Mouse (Mus musculus) adrenal gland, adult 8-10 months (tissue): Measurements from ENCODE around the gene Gdi2. TPM values are rescaled to one million over a fixed set of nuclear protein-coding genes. Genes with fewer than 3 reads are reported as not detected.
"Not testable (repeated sequence)": the region's sequence is repeated elsewhere in the genome, so short reads cannot be mapped to it uniquely, and the experiment has no call there.

Source experiments
- DNase-seq: peaks from one replicate; pipeline ENCODE4 v3.0.0; 2022
- total RNA-seq, 4 experiments: library from RNA; stranded (reverse); gene quantifications; 2 replicates each; pipeline ENCODE4 v1.2.4; 2022

Gdi2 gene
- total RNA-seq, result 100 to 1,000 TPM; 325 to 380 (median 334) TPM

DNA sequence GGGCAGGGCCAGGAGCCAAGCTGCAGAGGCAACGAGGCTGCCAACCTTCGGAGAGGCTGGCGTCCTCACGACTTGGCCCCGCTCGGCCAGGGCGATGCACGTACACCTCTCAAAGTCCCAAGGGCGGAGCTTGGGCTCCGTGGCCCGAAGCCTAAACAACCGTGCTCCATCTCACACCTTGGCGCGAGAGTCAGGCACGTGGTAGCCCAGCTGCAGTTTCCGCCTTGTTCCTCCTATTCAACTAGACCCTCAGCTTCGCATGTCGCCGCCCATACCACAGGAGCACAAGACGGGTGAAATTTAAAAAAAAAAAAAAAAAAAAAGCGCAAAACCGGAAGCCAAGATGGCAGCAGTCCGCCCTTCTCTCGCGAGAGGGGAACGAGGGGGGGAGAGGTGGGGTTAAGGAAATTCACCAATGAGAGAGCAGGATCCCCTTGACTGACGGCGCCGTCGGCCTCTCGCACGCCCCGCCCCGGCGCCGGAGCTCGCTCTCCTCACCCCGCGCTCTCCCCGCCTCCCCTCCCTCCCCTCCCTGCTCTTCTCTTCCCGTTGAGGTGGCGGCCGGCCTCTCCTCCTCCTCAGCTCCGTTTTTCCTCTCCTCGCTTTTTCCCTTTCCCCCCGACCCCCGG, at the start of gene Gdi2:
TSS of gene Gdi2 (plus strand) at position 470 of the 629 bp plus-strand sequence.
- DNase-seq, result peak; percentile 92

DNA sequence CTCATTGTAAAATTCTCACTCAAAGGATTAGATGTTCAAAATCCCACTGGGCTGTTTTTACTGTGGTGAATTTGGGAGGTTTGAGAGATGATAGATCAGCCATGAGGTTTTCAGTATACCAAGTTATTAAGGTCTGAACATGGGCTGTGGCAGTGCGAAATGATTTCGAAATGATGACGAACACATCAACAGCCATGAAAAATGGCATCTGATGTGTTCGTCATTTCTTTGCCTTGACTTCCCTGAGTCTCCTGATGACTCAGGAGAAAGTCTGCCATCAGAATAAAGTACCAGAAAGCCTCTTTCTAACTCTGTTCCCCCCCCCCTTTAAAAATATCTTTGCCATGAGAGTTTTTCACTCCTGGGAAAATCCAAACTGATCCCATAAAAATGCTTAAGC, 42.3 kb upstream of the Gdi2 start:
- peak; percentile 11 for DNase-seq

DNA sequence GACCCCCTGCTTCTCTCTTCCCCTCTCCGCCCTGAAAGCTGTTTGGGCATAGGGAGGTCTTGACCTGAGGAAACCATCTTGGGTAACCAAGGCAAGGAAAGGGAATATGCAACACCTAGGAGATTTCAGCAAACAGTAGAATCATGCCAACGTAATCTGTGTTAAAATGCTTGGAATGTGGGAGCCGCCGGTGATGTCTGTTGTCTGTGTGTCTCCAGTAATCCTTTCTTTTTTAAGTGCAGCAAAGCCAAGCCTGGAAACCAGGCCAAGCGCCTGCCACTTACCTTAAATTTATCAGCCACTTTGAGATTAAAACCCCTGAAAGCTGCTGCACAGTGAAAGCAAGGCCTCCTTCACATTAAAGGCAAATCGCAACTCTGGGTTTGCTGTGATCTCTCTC, 36.8 kb upstream of the Gdi2 start:
- not testable (repeated sequence) for DNase-seq

DNA sequence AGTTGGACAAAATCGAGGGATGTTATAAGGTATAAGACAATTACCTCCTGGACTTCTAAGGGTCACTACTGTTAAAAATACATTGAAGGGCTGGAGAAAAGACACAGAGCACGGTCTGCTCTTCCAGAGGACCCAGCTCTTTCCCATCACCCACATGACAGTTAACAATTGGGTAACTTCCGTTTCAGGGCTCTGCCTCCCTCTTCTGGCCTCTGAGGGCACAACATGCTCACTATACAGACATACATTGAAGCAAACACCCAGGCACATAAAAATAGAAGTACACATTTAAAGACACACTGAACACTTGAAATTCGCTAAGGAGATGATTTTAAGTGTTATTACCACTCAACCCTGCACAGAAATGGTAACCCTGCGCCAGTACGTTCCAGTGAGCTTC, 22.5 kb upstream of the Gdi2 start:
- DNase-seq, result not testable (repeated sequence)

DNA sequence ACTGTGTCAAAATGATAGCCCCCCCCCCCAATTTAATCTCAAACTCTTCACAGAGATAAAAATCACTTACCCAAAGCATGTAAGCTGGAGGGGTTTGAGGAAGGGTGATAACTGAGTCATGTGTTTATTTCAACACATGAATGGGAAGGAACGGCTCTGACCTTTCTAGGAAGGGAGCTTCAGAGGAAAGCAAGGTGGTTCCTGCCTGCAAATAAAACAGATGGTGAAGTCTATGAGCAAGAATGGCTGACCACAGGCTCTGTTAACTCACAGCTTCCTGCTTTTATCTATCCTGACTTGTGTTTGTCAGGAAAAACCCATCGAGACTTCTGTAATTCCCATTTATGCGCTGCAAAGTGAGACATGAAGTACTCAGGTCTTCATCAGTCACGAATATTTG, 18.5 kb upstream of the Gdi2 start:
- not testable (repeated sequence) for DNase-seq

DNA sequence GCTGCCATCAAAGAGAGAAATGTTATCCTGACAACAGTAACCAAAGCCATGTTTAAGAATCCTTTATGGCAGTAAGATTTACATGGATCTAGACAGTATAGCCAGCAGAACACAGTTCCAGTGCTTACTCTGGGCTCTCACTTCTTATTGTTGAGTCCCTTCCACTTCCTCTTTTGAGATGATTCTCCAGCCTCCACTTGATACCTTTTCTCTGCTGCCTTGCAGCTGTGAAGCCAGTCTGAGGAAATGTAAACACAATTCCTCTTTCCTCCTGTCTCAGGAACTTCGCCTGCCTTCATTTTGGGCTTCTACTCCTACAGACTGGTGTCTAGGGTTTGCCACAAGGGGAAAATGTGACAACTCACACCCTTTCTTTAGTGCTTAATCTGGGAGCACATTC, 17.9 kb upstream of the Gdi2 start:
- not testable (repeated sequence) for DNase-seq

DNA sequence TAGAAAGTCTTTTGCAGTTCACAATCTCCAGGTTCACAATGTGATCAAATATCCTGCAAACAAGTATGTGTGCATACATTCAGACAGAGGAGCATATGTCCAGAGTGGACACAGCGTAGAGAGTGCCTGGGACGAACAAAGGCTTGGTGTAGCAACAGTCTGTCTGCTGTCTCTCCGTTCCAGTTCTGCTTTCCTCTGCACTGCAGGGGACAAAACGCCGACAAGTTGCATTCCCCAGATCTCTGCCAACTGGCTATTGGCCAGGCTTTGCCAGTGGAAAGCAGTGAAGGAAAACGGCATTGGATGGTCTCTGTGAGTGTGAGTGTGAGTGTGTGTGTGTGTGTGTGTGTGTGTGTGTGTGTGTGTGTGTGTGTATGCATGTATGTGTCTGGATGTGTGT, 14.4 kb upstream of the Gdi2 start:
- DNase-seq, result no peak

DNA sequence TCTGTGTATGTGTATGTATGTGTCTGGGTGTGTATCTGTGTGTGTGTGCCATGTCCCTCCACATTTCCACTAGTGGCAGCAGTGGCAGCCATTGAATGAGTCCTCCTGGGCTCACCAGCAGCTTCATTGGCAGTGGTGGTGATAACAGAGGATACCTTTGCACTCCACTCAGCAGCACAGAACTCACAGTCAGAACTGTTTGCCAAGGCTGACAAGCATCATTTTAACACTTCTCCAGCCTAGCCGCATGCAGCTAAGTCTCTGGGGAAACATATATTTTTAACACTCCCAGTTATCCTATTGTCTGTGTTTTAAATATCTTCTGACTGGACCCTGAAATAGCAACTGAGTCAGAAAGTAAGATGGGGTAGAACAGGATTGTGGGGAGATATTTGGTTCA, 13.9 kb upstream of the Gdi2 start:
- no peak for DNase-seq

DNA sequence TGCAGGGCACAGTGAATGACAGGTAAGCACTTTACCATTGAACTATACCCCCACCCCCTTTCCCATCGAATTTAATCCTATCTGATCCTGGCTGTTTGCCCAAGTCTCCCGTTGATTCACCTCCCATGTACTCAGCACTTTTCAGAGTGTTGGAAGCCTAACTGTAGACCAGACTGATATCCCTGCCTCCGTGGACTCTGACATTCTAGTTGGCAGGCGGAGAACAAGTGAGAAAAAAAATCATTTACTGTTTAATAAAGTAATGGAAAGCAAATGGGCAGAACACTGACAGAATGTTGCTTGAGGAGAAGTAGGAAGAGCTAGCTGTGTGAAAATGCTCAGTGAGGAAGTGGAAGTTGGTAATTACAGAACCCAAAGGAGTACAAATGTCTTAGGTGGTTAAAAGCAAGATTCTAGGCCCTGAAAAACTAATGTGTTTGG, 12.2 kb upstream of the Gdi2 start:
- DNase-seq, result no peak

DNA sequence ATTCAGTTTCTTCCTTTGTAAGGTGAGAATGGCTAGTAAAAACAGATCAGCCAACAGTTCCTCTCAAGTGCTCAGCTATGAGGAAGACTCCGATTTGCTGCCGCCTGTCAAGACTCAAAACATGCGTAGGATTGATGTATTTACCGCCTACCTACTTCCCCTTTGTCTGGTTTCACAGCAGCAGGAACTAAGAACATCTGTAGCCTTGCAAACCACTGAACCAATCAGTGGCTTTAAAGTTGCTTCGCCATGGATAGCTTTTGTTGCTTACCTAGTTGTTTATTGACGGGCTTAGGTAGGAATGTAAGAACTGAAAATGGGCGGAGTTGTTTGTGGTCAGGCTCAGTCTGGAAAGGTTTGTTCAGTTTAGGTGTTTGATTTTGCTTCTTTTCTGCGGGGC, 11.5 kb upstream of the Gdi2 start:
- no peak for DNase-seq

DNA sequence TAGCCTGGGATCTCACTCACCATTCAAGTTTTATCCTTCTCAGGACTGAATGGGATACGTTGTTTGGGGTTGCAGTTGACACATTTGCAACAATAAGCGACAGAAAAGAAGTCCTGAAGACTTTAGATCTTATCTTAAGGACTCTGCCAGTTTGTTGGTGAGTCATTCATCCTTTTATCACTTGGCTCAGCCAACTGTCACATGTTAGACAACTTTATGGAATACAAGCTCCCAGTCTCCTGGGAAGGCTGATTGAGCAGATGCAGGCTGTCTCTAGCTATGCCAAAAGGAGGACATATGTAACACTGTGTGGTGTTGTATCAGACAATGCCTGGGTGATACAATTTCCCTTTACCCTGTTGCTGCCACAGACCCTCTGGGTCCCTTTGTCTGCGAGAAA, 7.4 kb upstream of the Gdi2 start:
- DNase-seq, result no peak

DNA sequence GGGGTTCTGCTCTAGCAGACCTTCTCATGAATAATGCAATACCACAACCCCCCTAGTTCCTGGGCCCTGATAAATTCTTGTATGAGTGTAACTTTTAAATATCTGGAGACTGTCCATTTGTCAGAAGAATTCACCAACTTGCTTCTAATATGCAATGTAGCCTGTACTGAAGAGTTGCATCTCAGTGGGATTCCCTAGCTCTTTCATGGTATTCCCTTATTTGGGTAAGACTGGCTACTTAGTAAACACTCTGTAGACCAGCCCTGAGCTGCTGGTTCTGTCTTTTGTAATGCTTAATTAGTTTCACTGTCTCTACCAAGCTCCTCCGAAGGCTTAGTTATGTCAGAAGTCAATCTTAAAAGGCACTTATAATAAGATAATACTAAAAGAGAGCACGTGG, 6.7 kb upstream of the Gdi2 start:
- not testable (repeated sequence) for DNase-seq

DNA sequence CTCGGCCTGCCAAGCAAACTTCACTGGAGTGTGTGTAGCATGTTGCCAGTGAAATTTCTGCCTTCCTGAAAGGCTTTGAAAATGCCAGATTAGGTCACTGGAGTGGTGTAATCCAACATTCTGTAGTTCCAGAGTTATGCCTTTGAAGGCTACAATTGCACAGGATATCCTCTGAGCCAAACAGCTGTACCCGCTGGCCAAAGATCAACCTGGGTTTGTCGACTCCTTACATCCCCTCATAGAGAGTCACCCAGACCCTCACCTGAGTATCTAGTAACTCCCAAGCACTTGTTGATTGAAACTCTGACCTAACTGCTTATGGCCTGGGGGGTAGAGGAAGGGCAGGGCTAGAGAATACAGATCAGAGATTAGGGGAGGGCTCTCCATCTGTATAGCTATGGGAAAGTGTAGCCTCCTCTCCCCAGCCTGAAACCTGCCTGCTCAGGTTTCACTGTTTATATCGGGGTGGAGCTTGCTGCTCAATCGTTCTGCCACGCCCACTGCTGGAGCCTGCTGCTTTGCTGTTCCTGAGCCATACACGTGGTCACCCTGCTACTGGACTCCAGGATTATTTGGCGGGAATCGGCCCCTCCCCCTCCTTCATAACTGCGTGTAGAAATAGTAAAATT, 6.1 kb upstream of the Gdi2 start:
- DNase-seq, result no peak

DNA sequence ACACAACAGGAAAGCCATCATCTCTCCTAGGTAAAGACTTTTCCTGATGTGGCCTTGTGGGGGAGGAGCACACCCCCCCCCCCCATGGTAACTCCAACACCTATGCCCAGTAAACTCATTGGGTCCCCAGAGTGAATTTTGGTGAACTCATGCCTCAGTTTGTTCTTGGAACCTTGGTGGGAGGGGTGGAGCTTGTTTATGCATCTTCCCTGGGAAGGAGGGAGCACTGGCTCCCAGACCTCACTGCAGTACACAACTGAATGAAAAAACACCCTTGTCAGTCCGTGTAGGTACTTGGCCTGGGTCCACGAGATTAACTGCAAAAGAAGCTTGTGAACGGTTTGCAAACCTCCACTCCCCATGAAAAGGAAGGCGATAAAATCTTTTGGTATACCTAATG, 5.4 kb upstream of the Gdi2 start:
- no peak for DNase-seq

DNA sequence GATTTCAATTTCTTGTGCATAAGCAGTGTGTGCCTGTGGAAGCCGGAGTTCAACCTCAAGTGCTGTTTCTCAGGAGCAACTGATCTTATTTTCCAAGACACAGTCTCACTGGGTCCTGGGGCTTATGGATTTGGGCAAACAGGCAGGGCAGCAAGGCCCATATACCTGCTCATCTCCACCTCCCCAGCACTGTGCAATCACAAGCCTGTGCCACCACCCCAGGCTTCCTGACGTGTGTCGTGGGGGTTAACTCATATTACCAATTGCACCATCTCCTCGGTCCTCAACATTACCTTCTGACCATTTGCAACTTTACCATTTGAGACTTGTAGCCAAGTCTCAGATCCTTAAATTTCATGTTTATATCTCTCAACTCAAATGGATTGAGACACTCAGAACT, 3.7 kb upstream of the Gdi2 start:
- no peak for DNase-seq

DNA sequence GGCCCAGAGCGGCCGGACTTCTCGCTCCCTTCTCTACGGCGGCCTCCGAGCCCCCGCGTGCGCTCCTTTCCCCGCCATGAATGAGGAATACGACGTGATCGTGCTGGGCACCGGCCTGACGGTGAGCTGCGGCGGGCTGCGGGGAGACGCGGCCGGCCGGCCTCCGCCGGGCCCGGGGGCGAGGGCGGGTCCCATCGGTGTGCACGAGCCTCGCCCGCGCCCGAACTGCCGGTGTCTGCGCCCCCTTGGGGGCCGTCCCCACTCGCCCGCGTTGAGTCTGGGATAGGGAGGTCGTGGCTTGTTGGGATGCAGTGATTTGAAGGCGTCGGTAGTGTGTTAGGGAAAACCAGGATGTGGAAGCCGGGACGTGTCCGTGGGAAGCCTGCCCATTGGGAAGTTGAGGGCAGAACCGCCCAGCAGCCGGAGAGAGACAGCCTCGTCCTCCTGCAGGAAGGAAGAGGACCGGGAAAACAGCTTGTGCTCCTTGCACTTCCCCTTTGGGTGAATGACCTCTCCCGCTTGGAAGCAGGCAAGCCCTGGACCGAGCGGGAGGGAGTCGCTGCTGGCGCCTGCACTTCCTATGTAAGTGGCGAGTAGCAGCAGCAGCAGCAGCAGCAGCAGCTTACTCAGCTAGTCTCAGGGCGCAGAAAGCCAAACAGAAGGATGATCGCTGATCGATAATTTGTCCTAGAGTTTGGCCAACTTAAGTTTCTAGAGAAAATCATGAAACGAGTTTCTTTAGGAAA, 533 bp downstream of the Gdi2 start:
- DNase-seq, result peak; percentile 69

DNA sequence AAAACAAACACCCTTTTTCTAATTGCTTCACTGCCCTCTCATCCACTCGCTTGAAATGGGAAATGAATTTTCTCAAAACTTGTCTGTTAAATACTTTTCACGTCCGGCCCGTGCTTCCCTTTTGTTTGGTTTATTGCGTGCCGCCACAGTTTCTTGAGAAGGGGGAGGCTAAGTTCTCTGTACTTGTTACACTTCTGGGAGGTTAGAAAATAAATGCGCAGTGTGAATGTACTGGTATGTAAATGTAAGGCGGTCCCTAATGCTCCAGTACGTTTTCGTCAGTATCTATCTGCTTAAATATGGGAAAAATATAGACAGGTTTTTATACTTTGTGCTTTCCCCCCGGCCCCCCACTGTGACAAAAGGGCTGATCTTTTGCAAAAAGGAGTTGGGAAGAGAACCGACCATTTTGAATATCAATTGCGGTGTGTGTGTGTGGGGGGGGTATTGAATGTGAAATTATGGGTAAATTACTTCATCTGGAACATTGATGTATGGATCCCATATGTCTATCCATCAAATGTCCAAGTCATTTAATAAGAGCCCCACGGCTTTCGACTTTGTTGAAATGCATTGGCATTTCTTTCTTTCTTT, 1.2 kb downstream of the Gdi2 start:
- no peak for DNase-seq

DNA sequence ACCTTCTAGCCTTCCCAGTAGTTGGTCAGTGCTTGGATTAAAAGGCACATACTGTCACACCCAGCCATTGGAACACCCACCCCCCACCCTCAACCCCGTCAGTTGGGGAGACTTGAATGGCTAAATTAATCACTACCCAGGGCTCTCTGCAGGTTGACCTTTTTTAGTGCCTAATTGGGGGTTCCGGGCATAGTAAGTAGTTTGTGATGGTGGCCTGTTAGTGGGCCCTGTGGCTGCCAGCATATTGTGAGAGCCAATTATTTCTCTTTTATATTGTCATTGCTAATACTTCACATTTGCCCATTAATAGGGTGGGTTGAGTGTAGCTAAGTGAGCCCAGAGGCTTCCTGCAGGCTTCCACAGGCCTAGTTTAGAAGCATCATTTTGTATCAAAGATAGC, 2.3 kb downstream of the Gdi2 start:
- no peak for DNase-seq

DNA sequence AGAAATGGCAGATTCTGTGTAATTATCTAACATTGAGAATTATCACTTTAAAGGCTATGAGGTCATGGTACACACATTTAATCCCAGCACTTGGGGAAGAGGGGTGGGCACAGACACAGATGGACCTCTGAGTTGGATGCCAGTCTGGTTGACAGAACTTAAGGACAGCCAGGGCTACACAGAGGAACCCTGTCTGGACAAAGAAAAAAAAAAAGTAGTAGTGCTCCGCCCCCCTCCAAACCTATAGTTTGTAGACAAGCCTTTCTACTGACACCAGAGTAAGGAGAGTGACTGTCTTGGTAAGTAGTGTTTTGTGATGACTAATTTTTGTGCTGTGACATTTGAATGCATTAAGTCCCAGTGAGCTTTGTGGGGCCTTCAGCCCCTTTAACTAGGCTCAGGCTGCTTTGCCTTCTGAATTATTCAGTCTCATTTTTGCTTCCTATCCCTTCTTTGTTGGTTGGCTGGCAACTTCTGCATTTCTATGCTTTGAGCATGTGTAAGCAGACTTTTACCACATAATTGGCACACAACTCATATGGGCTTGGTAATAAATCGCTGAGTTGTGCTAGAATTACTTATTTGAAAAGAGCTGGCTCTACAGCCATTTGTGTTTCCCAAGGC, 3.4 kb downstream of the Gdi2 start:
- no peak for DNase-seq

DNA sequence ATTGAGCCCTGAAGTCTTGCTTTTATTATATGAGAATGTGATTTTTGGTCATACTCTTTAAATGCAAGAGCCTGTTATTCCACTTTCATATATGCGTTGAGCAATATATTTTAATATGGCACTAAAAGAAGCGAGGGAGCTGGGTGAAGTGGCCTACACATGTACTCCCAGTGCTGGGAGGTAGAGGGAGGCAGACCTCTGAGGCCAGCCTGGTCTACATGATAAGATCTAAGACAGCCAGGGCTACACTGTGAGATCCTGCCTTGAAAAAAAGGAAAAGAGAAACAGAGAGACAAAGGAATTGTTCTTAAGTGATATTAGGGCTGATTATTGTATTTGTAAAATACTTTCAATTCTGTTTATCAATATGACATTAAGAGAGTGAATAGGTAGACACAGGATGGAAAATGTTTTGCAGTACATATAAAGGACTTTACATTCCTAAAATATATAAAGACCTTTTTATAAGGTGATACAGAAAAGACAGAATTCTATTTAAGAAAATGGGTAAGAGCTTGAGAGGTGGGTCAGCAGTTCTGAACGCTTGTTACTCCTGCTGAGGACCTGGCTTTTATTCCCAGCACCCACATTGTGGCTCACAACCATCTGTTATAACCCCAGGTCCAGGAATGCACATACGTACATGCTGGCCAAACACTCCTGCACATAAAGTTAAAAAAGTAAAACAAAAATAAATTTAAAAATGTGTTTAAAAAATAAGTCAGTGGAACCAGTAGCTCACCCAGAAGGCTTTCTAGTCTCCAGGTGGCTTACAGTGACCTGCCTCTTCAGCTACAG, 6.4 kb downstream of the Gdi2 start:
- no peak for DNase-seq

DNA sequence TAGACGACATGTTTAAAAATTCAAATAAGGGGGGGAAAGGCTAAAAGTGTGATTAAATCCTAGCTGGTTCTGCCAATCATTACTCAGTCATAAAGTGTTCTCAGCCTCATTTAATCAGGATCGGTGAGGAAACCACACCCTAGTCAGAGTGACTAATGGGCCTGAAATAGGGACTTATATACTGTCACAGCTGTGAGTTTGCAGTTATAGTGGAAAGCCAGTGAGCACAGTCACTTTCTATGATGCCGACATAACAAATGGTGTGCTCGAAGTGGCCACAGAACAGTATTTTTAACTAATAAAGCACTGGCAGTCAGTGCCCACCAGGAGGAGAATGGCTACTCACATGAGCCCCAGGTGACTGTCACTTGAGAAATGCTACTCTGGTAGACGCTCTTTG, 7.1 kb downstream of the Gdi2 start:
- DNase-seq, result no peak

DNA sequence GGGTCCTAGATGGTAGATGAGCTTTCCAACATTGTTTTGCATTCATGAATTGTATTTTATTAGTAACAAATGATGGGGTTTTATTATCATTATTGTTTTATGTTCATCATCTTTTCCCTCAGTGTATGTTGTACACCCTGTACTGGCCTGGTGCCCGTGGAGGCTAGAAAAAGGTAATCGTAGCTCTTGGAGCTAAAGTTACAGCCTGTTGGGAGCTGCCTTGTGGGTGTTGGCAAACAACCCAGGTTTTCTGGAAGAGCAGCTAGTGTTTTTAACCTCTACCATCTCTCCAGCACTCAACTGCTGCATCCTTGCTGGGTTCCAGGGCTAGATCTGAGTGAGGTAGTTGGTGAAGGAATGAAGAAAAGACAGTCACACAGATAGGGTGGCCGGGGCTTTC, 9.5 kb downstream of the Gdi2 start:
- no peak for DNase-seq
